Mouse (Mus musculus): Measurements from ENCODE around the gene Cd3d. TPM values are rescaled to one million over a fixed set of nuclear protein-coding genes. Genes with fewer than 3 reads are reported as not detected.

The Cd3d gene
- polyA plus RNA-seq, 1 experiment: not detected

GRCm38 (mm10) chr9:44986976-44987375 lies 5.4 kb downstream of the Cd3d start:
- Histone ChIP-seq H3K4me1 (ENCODE audit: control insufficient read depth) (peaks cover 5% of the 10 kb centered on the region), H3K9me3 (ENCODE audit: control insufficient read depth, low read length) (no peaks in the 10 kb centered on the region), H3K36me3 (ENCODE audit: control insufficient read depth) (no peaks in the 10 kb centered on the region), H3K27me3 (ENCODE audit: control insufficient read depth) (no peaks in the 10 kb centered on the region), H3K4me3 (replicated peaks) (no peak overlapping the region)
- no peak for TF ChIP-seq GATA1 (IDR thresholded peaks at IDR 0.05; ENCODE audit: low read length)
- TF ChIP-seq TAL1 (IDR thresholded peaks at IDR 0.05; ENCODE audit: low read length): no peak

- no peak overlapping the region for H3K4me3 ChIP-seq (replicated peaks)
Observed at GRCm38 (mm10) chr9:44991821-44992220, 10.2 kb downstream of the Cd3d start.

GRCm38 (mm10) chr9:44992271-44992670 lies 10.7 kb downstream of the Cd3d start:
- Histone ChIP-seq H3K4me3 (replicated peaks) (no peak overlapping the region), H3K27me3 (ENCODE audit: control insufficient read depth) (no peaks in the 10 kb centered on the region), H3K4me1 (ENCODE audit: control insufficient read depth) (no peaks in the 10 kb centered on the region), H3K9me3 (ENCODE audit: control insufficient read depth, low read length) (no peaks in the 10 kb centered on the region), H3K36me3 (ENCODE audit: control insufficient read depth) (no peaks in the 10 kb centered on the region)
- TF ChIP-seq TAL1 (IDR thresholded peaks at IDR 0.05; ENCODE audit: low read length) (no peak), GATA1 (IDR thresholded peaks at IDR 0.05; ENCODE audit: low read length) (no peak)

More at GRCm38 (mm10) chr9:44991821-44992220, 10.2 kb downstream of the Cd3d start:
- Histone ChIP-seq H3K4me1 (ENCODE audit: control insufficient read depth) (no peaks in the 10 kb centered on the region), H3K9me3 (ENCODE audit: control insufficient read depth, low read length) (no peaks in the 10 kb centered on the region), H3K27me3 (ENCODE audit: control insufficient read depth) (no peaks in the 10 kb centered on the region), H3K36me3 (ENCODE audit: control insufficient read depth) (no peaks in the 10 kb centered on the region)
- TF ChIP-seq GATA1 (IDR thresholded peaks at IDR 0.05; ENCODE audit: low read length): no peak
- no peak for TF ChIP-seq TAL1 (IDR thresholded peaks at IDR 0.05; ENCODE audit: low read length)

GRCm38 (mm10) chr9:44993268-44993667 lies 11.7 kb downstream of the Cd3d start:
- peaks cover 3% of the 10 kb centered on the region for H3K27me3 ChIP-seq (ENCODE audit: control insufficient read depth)
- no peak for TF ChIP-seq GATA1 (IDR thresholded peaks at IDR 0.05; ENCODE audit: low read length)
- no peak for TF ChIP-seq TAL1 (IDR thresholded peaks at IDR 0.05; ENCODE audit: low read length)
- no peaks in the 10 kb centered on the region for H3K4me1 ChIP-seq (ENCODE audit: control insufficient read depth)
- H3K9me3 ChIP-seq (ENCODE audit: control insufficient read depth, low read length): no peaks in the 10 kb centered on the region
- H3K4me3 ChIP-seq (replicated peaks): no peak overlapping the region
- no peaks in the 10 kb centered on the region for H3K36me3 ChIP-seq (ENCODE audit: control insufficient read depth)

- Histone ChIP-seq H3K9me3 (ENCODE audit: control insufficient read depth, low read length) (no peaks in the 10 kb centered on the region), H3K27me3 (ENCODE audit: control insufficient read depth) (peaks cover 8% of the 10 kb centered on the region), H3K4me1 (ENCODE audit: control insufficient read depth) (no peaks in the 10 kb centered on the region), H3K4me3 (replicated peaks) (no peak overlapping the region), H3K36me3 (ENCODE audit: control insufficient read depth) (no peaks in the 10 kb centered on the region)
- TF ChIP-seq GATA1 (IDR thresholded peaks at IDR 0.05; ENCODE audit: low read length) (no peak), TAL1 (IDR thresholded peaks at IDR 0.05; ENCODE audit: low read length) (no peak)
Observed at GRCm38 (mm10) chr9:44994962-44995361, 13.4 kb downstream of the Cd3d start.

- Histone ChIP-seq H3K27me3 (ENCODE audit: control insufficient read depth) (peaks cover 8% of the 10 kb centered on the region), H3K4me1 (ENCODE audit: control insufficient read depth) (no peaks in the 10 kb centered on the region), H3K4me3 (replicated peaks) (no peak overlapping the region), H3K36me3 (ENCODE audit: control insufficient read depth) (no peaks in the 10 kb centered on the region), H3K9me3 (ENCODE audit: control insufficient read depth, low read length) (no peaks in the 10 kb centered on the region)
- TF ChIP-seq GATA1 (IDR thresholded peaks at IDR 0.05; ENCODE audit: low read length): no peak
- no peak for TF ChIP-seq TAL1 (IDR thresholded peaks at IDR 0.05; ENCODE audit: low read length)
Observed at GRCm38 (mm10) chr9:44996590-44996989, 15.0 kb downstream of the Cd3d start.

- no peak for TF ChIP-seq TAL1 (IDR thresholded peaks at IDR 0.05; ENCODE audit: low read length)
- TF ChIP-seq GATA1 (IDR thresholded peaks at IDR 0.05; ENCODE audit: low read length): no peak
- H3K27me3 ChIP-seq (ENCODE audit: control insufficient read depth): peaks cover 8% of the 10 kb centered on the region
- H3K36me3 ChIP-seq (ENCODE audit: control insufficient read depth): no peaks in the 10 kb centered on the region
- no peaks in the 10 kb centered on the region for H3K9me3 ChIP-seq (ENCODE audit: control insufficient read depth, low read length)
- H3K4me3 ChIP-seq (replicated peaks): no peak overlapping the region
- no peaks in the 10 kb centered on the region for H3K4me1 ChIP-seq (ENCODE audit: control insufficient read depth)
Observed at GRCm38 (mm10) chr9:44998138-44998537, 16.6 kb downstream of the Cd3d start.

- Histone ChIP-seq H3K4me1 (ENCODE audit: control insufficient read depth) (no peaks in the 10 kb centered on the region), H3K27me3 (ENCODE audit: control insufficient read depth) (peaks cover 8% of the 10 kb centered on the region), H3K9me3 (ENCODE audit: control insufficient read depth, low read length) (no peaks in the 10 kb centered on the region), H3K4me3 (replicated peaks) (no peak overlapping the region), H3K36me3 (ENCODE audit: control insufficient read depth) (no peaks in the 10 kb centered on the region)
- no peak for TF ChIP-seq GATA1 (IDR thresholded peaks at IDR 0.05; ENCODE audit: low read length)
- TF ChIP-seq TAL1 (IDR thresholded peaks at IDR 0.05; ENCODE audit: low read length): no peak
Observed at GRCm38 (mm10) chr9:44999171-44999570, 17.6 kb downstream of the Cd3d start.

- no peak for TF ChIP-seq GATA1 (IDR thresholded peaks at IDR 0.05; ENCODE audit: low read length)
- TF ChIP-seq TAL1 (IDR thresholded peaks at IDR 0.05; ENCODE audit: low read length): no peak
- H3K4me3 ChIP-seq (replicated peaks): no peak overlapping the region
- H3K9me3 ChIP-seq (ENCODE audit: control insufficient read depth, low read length): no peaks in the 10 kb centered on the region
- peaks cover 8% of the 10 kb centered on the region for H3K27me3 ChIP-seq (ENCODE audit: control insufficient read depth)
- H3K4me1 ChIP-seq (ENCODE audit: control insufficient read depth): no peaks in the 10 kb centered on the region
- H3K36me3 ChIP-seq (ENCODE audit: control insufficient read depth): no peaks in the 10 kb centered on the region
Observed at GRCm38 (mm10) chr9:44999776-45000175, 18.2 kb downstream of the Cd3d start.

GRCm38 (mm10) chr9:45000249-45000648 lies 18.7 kb downstream of the Cd3d start:
- Histone ChIP-seq H3K27me3 (ENCODE audit: control insufficient read depth) (peaks cover 8% of the 10 kb centered on the region), H3K36me3 (ENCODE audit: control insufficient read depth) (no peaks in the 10 kb centered on the region), H3K9me3 (ENCODE audit: control insufficient read depth, low read length) (no peaks in the 10 kb centered on the region), H3K4me1 (ENCODE audit: control insufficient read depth) (no peaks in the 10 kb centered on the region), H3K4me3 (replicated peaks) (no peak overlapping the region)
- TF ChIP-seq GATA1 (IDR thresholded peaks at IDR 0.05; ENCODE audit: low read length) (no peak), TAL1 (IDR thresholded peaks at IDR 0.05; ENCODE audit: low read length) (no peak)
